Mouse (Mus musculus) brown adipose tissue, adult 24 weeks (tissue): ENCODE data around the gene Enthd1. TPM values are rescaled to one million over a fixed set of nuclear protein-coding genes. Genes with fewer than 3 reads are reported as not detected.
"Not testable (repeated sequence)": the region's sequence is repeated elsewhere in the genome, so short reads cannot be mapped to it uniquely, and the experiment has no call there.

Source experiments
- H3K27ac ChIP-seq: fragments of 200-500 bp; replicated peaks from 2 replicates; pipeline ENCODE4 v1.5.1; 2012; ENCODE audit warnings: low read depth, mild to moderate bottlenecking, low read length
- H3K4me1 ChIP-seq: fragments of 200-500 bp; 2 replicates; pipeline ENCODE4 v1.6.1; 2012; ENCODE audit warnings: low read length, mixed read lengths; ENCODE audit not compliant: control insufficient read depth, insufficient read depth, insufficient read length
- H3K4me3 ChIP-seq: fragments of 200-500 bp; 2 replicates; pipeline ENCODE4 v1.5.1; 2012; ENCODE audit warnings: low read depth, mild to moderate bottlenecking, low read length, moderate library complexity; ENCODE audit not compliant: insufficient read depth
- polyA plus RNA-seq: library from polyadenylated mRNA; stranded (reverse); fragments of >200 nt; gene quantifications from 2 replicates; pipeline ENCODE4 v1.2.4, GENCODE M21; 2012; ENCODE audit not compliant: missing spikeins, insufficient read depth, insufficient read length

Gene Enthd1
- polyA plus RNA-seq, 1 experiment: not detected

DNA sequence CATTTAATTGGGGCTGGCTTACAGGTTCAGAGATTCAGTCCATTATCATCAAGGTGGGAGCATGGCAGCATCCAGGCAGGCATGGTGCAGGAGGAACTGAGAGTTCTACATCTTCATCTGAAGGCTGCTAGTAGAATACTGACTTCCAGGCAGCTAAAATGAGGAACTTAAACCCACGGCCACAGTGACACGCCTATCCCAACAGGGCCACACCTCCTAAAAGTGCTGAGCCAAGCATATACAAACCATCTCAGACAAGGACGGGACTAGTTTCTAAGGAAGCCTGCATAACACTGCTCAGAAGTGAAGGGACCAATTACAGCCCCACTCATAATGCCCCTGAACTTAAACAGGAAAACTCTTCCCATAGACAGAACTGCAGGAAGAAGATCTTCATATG is 67.2 kb downstream of the Enthd1 start:
- H3K4me3 ChIP-seq, H3K27ac ChIP-seq, H3K4me1 ChIP-seq: not testable (repeated sequence)

DNA sequence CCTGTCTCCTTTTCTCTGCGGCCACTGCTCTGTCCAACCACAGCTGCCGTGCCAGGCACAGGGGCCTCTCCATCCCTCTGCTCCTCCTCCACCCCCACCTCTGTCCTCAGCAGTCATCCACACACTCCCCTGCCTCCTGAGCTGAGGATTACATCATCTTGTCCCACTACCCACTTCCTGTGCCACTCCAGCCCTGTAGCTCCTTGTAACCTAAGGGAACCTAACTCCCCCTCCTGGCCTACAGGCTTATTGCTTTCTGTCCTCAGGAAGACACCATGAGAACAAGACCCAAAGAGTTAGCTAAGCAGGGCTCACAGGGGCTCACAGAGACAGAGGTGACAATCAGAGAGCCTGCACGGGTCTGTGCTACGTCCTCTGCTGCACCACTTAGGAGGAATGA is 73.5 kb downstream of the Enthd1 start:
- Histone ChIP-seq H3K27ac (no peak overlapping the region), H3K4me3 (no peak overlapping the region), H3K4me1 (no peaks in the 10 kb centered on the region)

DNA sequence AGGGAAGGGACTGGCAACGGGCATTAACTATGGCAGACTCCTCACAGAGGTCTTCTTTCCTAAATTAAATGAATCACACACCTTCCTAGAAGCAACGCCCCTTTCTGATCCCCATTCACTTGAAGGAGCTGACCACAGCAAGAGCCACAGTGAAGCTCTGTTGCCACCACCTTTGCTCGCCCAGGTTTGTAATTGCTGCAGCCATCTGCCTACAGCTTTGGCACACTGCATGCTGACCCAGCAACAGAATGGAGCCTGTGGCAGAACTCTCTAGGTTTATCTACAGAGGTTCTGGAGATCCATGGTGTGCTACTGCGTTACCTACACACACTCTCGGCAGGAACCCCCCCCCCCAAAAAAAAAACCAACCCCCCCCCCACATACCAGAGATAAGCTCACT is 74.8 kb downstream of the Enthd1 start:
- Histone ChIP-seq H3K27ac (no peak overlapping the region), H3K4me1 (no peaks in the 10 kb centered on the region), H3K4me3 (no peak overlapping the region)

DNA sequence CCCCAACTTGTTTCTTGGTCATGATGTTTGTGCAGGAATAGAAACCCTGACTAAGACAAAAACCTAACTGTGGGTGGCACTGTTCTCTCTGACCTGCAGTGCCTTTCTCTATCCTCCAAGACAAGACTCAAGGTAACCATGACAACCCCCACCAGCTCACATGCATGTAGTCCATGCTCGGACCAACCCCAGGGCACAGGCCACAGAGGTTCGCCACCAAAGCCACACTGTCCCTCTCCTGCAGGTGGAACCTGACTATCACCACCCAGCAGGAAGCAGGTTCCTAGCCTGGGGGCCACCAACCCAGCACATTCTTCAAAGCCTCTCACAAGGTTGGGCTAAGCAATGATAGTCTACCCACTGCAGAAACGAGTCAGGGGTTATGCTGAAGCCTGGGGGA is 76.3 kb downstream of the Enthd1 start:
- H3K27ac ChIP-seq: no peak overlapping the region
- no peak overlapping the region for H3K4me3 ChIP-seq
- no peaks in the 10 kb centered on the region; the same call in 1 of the 2 replicates for H3K4me1 ChIP-seq

DNA sequence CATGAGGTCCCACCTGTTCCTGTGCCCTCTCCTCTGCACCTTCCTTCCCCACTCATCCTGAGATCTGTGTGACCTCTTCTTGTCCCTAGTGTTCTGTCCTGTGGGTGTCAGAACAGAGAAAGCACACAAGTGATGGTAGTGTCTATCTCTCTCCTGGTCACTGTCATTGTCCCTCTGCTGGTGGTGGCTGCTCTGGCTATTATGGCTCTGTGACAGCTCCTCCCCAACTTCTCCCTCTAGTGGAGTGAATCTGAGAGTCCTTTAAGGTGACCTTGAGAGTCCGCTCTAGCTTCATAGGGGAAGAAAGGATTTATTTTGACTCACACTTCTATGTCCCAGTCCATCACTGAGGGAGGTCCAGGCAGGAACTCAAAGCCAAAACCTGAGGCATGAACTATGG is 79.4 kb downstream of the Enthd1 start:
- no peak overlapping the region for H3K27ac ChIP-seq
- H3K4me1 ChIP-seq: no peaks in the 10 kb centered on the region; the same call in 1 of the 2 replicates
- H3K4me3 ChIP-seq: no peak overlapping the region

DNA sequence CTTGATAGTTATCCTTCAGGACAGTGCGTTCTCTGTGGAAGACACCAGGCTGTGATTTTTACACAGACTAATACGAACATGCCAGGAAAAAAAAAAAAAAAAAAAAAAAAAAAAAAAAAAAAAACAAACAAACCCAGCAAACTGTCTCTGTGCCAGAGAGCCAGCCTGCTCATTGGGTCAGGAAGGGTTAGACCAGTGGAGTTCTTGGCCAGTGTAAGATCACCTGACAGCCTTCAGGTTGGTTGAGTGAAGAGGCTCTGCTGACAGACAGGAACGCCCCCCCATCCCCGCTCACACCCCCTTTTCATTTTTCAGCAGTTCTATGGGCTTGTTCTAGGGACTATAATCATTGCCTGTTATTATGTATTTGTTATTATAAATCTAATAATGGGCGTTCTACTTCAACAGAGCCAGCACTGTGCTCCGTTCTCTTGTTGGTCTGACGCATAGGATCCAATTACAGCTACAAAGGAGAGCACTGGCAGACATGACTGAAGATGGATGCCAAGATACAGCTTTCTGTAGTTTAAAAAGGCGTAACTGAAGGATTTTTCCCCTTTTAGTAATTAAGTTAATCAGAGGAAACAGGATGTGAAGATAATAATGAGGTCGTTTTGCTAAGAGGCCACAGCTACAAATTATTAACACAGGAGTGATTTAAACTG is 81.8 kb downstream of the Enthd1 start:
- Histone ChIP-seq H3K4me3 (no peak overlapping the region), H3K4me1 (no peaks in the 10 kb centered on the region; the same call in 1 of the 2 replicates), H3K27ac (no peak overlapping the region)

DNA sequence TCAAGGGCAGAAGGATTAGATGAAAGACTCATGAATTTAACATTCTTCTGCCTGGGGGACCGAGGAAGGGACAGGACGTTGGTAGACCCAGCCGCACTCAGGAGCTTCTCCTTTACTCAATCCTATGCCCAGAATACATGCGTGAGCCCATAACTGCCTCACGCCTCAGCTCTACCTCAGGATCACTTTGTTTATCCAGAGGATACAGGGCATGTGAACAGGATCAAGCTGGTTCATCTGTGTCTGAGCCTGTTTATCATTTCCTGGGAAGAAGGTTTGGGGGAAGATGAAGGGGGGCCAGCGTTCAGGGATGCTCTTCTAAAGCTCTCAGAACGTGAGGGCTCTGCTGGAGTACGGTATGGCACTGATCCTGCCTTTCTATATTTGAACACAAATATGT is 82.6 kb downstream of the Enthd1 start:
- no peak overlapping the region for H3K4me3 ChIP-seq
- no peaks in the 10 kb centered on the region; the same call in 1 of the 2 replicates for H3K4me1 ChIP-seq
- no peak overlapping the region for H3K27ac ChIP-seq

DNA sequence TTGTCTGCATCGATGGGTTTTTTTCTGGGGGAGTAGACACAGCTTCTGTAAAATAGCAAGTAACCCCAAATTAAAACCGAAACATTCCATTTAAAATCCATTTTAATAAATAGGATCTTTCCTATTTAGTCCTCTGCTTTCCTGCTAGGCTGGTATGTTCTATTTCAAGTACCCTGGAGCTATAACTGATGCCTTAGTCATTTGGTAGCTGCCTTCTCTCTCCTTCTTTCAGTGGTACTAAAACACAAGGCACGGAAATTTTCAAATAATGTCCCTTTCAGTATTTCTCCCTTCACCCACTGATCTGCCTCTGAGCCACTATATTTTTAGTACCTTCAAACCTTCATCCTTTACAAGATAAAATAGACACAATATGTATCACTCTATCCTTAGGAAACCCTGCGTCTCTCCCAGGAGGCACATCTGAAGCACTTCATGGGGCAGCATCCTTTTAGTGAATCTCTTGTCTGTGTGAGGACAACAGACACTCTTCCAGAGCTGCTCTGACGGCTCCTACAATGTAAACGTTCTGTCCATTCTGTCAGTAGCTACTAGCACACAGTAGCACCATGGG is 90.4 kb downstream of the Enthd1 start:
- Histone ChIP-seq H3K27ac (no peak overlapping the region), H3K4me1 (no peaks in the 10 kb centered on the region), H3K4me3 (no peak overlapping the region)

DNA sequence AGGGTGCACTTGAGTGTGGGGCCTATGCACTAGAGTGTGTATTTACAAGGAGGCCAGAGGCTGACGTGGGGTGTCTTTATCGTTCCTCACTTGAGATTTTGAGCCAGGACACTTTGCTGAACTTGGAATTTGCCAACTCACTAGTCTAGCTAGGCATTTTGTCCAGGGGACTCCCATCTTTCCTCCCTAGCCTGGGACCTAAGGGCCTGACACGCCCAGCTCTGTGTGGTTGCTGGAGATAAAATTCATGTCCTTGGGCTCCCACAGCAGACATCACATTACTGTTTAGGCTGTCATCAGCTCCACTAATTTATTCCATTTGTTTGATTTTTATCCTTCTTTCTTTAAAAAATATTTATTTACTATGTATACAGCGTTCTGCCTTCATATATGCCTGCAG is 97.1 kb downstream of the Enthd1 start:
- no peak overlapping the region for H3K27ac ChIP-seq
- no peaks in the 10 kb centered on the region for H3K4me1 ChIP-seq
- no peak overlapping the region for H3K4me3 ChIP-seq

DNA sequence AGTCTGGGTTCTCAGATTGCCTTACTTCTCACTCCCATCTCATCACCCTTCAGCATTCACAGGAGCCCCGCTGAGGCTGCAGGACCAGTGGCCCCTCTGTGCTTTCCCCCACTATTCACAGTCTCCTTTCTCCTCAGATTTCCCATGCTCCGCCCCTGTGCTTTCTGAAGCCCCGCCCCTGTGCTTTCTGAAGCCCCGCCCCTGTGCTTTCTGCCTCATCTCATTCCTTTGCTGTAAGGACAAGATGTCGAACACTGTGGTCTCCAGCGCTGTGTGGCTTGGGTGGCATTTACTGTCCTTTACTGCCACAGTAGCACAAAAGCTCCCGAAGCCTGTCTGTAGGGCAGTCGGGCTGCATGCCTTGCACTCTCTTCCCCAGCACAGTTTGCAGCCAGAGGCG is 102.8 kb downstream of the Enthd1 start:
- H3K27ac ChIP-seq: no peak overlapping the region
- no peak overlapping the region for H3K4me3 ChIP-seq
- no peaks in the 10 kb centered on the region for H3K4me1 ChIP-seq

DNA sequence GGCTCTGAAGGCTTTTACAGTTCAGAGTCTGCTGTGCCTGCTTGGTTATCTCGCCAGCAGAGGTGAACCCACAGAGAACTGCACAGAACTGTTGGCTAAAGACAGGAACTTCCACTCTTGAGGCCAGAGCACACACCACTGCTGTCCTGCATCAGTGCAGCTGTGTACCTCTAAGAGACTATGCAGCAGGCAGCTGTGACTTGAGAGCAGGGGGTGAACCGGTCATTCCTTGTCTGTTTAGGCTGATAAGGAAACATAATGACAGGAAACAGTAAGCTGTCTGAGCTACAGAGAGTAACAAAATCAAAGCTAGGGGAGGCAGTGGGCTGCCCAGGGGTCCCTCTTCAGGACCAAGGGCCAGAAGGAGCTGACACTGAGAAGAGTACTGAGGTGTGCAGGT is 103.5 kb downstream of the Enthd1 start:
- no peak overlapping the region for H3K4me3 ChIP-seq
- no peak overlapping the region for H3K27ac ChIP-seq
- H3K4me1 ChIP-seq: no peaks in the 10 kb centered on the region

DNA sequence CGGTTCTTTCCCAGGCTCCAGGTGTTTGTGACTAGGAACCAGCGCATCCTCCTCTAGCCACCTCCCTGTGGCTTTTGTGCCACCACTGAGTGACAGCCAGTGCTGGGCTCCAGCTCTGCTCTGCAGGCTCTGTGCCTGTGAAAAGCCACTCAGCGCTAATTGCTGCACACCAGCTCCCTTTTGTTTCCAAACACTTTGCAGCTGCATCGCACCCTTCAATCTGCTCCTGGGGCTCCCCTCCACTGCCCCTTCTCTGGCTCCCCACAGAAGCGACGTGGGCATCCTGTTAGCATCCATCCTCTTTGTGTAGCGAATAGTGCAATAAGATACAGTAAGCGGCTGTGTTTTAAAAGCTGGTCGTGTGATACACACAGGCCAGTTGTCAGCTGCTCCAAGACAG is 104.9 kb downstream of the Enthd1 start:
- no peaks in the 10 kb centered on the region for H3K4me1 ChIP-seq
- no peak overlapping the region for H3K4me3 ChIP-seq
- no peak overlapping the region for H3K27ac ChIP-seq

DNA sequence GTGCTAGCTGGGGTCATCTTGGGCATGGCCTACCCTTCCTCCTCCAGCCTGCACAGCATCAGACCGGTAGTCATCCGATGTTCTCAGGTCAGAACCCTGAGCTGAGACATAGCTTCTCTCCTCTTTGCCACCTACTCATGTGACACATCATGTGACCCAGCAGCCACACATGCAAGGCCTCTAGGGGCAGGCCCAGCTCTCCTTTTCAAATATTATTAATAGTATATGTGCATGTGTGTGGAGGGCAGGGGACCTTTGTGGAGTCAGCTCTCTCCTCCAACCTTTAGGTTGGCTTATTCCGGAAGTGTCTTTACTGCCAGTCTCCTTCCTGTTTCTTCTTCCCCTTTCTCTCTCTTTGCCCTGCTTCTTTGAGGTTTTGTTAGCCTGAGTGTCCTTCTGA is 107.0 kb downstream of the Enthd1 start:
- Histone ChIP-seq H3K27ac (no peak overlapping the region), H3K4me3 (no peak overlapping the region), H3K4me1 (no peaks in the 10 kb centered on the region)

DNA sequence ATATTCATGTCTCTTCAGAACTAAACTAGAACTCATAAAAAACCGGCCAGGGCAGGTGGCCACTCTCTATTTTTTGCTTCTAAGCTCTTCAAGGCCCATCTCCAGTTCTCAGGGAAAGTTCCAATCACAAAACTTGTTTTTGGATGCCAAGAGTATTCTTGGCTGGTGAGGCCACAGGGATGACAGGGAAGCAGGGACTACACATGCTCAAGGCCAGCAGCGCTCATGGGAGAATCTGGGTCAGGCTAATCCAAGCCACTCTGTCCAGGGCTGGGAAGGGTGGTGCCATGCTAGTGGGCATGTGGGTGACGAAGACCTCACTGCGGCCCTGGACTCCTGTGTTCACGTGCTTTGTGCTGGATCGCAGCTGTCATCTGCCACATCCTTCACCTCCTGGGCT is 110.5 kb downstream of the Enthd1 start:
- Histone ChIP-seq H3K27ac (no peak overlapping the region), H3K4me3 (no peak overlapping the region), H3K4me1 (no peaks in the 10 kb centered on the region)

DNA sequence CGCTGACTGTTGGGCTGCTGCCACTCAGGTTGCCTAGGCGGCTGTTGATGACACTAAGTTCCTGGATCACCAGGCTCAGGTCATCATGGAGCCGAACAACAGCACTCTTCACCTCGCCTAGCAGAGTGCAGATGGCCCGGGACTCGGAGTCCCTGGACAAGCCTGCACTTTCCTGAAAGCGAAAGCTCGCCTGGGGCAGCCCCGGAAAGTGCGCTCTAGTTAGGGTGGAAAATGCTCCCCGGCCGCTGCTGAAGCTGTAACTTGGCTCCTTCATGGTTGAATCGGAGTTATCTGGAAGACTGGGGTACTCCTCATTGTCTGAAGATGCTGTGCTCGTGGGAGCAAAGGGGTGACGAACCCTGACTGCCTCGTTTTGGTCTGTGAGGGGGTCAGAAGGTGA is 112.5 kb downstream of the Enthd1 start:
- Histone ChIP-seq H3K4me1 (no peaks in the 10 kb centered on the region), H3K4me3 (no peak overlapping the region)

DNA sequence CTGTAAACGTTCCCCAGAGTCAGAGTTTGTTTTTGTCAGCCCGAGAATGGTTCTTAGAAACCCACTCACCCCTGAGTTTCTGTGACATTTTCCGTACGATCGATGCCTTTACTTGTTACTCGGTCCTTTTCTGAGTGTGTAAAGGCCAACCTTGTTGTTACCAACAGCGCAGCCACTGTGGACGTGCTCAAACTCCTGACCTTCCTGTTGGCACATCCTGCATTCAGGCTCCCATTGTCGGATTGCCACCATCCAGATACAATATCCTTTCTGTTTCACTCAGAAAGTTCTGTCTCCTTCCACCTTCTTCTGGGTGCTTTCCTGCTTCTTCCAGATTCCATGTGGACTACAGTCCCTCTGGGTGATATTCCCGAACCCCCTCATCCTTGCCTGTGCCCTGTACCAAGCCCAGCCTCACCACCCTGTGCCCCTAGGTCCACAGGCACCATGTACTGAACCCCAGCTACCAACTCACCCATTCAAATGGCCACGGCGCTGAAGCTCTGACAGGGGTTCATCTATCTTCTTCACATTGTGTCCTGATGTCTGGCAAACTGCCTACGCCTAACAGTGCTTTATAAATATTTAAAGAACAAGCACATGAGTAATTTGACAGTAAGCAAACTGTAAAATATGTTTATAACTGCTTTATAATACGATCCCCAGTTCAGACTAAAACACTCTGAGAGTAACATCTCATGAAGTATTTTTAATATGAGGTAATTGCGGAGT is 118.8 kb downstream of the Enthd1 start:
- H3K4me1 ChIP-seq: no peaks in the 10 kb centered on the region
- H3K4me3 ChIP-seq: no peak overlapping the region
- H3K27ac ChIP-seq: no peak overlapping the region

More for the DNA sequence above, 112.5 kb downstream of the Enthd1 start:
- no peak overlapping the region for H3K27ac ChIP-seq
